Mouse (Mus musculus) cerebellum, adult 11-12 months (tissue): ENCODE results near the gene Cope.

Experiments
- DNase-seq: peaks from one replicate; pipeline ENCODE4 v3.0.0; 2022

Gene Cope

GRCm38 (mm10) chr8:70315624-70316510, 13.5 kb downstream of the Cope start, which contains the start of gene Cers1:
Gene Cers1, plus strand, starts transcription at chr8:70315775.
- peak; percentile 81 for DNase-seq

GRCm38 (mm10) chr8:70316511-70317504, 14.5 kb downstream of the Cope start:
- DNase-seq, result peak; percentile 69

GRCm38 (mm10) chr8:70317872-70318271, 15.6 kb downstream of the Cope start:
- no peak for DNase-seq

GRCm38 (mm10) chr8:70323716-70324115, 21.4 kb downstream of the Cope start:
- DNase-seq, result no peak

- no peak for DNase-seq
Measured at GRCm38 (mm10) chr8:70327512-70327911, 25.2 kb downstream of the Cope start.

- peak; percentile 55 for DNase-seq
Measured at GRCm38 (mm10) chr8:70329124-70329834, 27.0 kb downstream of the Cope start, which contains the start of gene Gdf1. Gene Gdf1, plus strand, starts transcription at chr8:70329817.

- peak; percentile 52 for DNase-seq
Measured at GRCm38 (mm10) chr8:70329835-70330740, 27.8 kb downstream of the Cope start.

- peak; percentile 67 for DNase-seq
Measured at GRCm38 (mm10) chr8:70330741-70331364, 28.5 kb downstream of the Cope start.

GRCm38 (mm10) chr8:70331526-70331925, 29.2 kb downstream of the Cope start:
- DNase-seq, result no peak

GRCm38 (mm10) chr8:70332070-70332877, 30.0 kb downstream of the Cope start:
- DNase-seq, result peak; percentile 83

- DNase-seq, result no peak
Measured at GRCm38 (mm10) chr8:70332878-70333202, 30.5 kb downstream of the Cope start.

GRCm38 (mm10) chr8:70338931-70339330, 36.6 kb downstream of the Cope start:
- DNase-seq, result no peak

GRCm38 (mm10) chr8:70340659-70341058, 38.3 kb downstream of the Cope start:
- peak; percentile 76 for DNase-seq

- peak; percentile 75 for DNase-seq
Measured at GRCm38 (mm10) chr8:70342007-70342406, 39.7 kb downstream of the Cope start.

- no peak for DNase-seq
Measured at GRCm38 (mm10) chr8:70343076-70343475, 40.8 kb downstream of the Cope start.

- peak; percentile 62 for DNase-seq
Measured at GRCm38 (mm10) chr8:70343696-70344095, 41.4 kb downstream of the Cope start.

- DNase-seq, result no peak
Measured at GRCm38 (mm10) chr8:70344279-70344678, 42.0 kb downstream of the Cope start.

GRCm38 (mm10) chr8:70347443-70347842, 45.1 kb downstream of the Cope start:
- no peak for DNase-seq

GRCm38 (mm10) chr8:70347860-70348420, 45.6 kb downstream of the Cope start:
- DNase-seq, result peak; percentile 46
